Mouse (Mus musculus) left cerebral cortex, adult 2 months (tissue): Measurements from ENCODE around the gene Pfpl. TPM values are rescaled to one million over a fixed set of nuclear protein-coding genes. Genes with fewer than 3 reads are reported as not detected.

ENCODE experiments used
- DNase-seq, 2 experiments: peaks; one replicate each; pipeline ENCODE4 v3.0.0; 2021 to 2022; ENCODE audit warnings: low spot score in 2 of 2, mixed read lengths in 1 of 2; ENCODE audit errors: extremely low spot score in 1 of 2
- H3K27ac ChIP-seq: fragments of 200-600 bp; 2 replicates; pipeline ENCODE4 v1.8.1; 2022
- H3K4me3 ChIP-seq: fragments of 200-600 bp; 2 replicates; pipeline ENCODE4 v1.8.1; 2022
- CTCF ChIP-seq: fragments of 200-600 bp; IDR thresholded peaks from 2 replicates; pipeline ENCODE4 v1.8.1; 2022; ENCODE audit warnings: antibody characterized with exemption, mild to moderate bottlenecking, moderate library complexity
- intact Hi-C: fragments of 180-260 bp; cut with DNase I; formaldehyde crosslinking; loops from one replicate; pipeline ENCODE4 v1.15.1; 2025
- total RNA-seq, 2 experiments: library from RNA; stranded (reverse); gene quantifications; 2 replicates each; pipeline ENCODE4 v1.2.3; 2021

Pfpl gene
- total RNA-seq, 2 experiments from 2014 or later: not detected

DNA sequence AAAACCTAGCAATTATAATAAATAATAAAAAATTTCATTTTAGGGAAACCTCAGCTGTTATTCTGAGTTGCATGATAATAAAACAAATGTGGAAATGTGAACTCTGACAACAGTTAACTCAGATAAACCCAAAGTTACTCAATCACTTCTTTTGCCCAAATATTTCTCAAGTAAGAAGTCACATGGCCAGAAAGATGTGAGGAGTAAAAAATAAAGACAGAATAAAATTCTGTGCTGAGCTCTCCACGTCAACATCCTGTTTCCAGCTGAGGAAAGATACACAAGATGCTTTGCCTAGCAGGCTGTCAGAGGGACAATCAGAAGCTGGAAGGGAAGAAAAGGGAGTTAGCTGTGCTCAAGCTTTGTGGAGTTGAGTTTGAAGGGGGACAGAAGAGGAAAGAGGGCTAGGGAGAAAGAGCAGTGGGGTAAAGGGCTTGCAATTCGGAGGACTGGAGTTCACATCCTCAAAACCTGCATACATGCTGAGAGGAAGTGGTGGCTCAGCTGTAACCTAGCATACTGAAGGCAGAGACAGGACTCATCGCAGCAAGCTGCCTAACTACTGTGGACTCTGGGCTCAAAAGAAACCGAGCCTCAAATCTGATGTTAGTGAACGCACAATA is 12.5 kb downstream of the Pfpl start:
- intact Hi-C loops: no loop called here
- DNase-seq: no peak
- H3K4me3 ChIP-seq: no peak overlapping the region
- no peak overlapping the region for H3K27ac ChIP-seq
- TF ChIP-seq CTCF: no peak

DNA sequence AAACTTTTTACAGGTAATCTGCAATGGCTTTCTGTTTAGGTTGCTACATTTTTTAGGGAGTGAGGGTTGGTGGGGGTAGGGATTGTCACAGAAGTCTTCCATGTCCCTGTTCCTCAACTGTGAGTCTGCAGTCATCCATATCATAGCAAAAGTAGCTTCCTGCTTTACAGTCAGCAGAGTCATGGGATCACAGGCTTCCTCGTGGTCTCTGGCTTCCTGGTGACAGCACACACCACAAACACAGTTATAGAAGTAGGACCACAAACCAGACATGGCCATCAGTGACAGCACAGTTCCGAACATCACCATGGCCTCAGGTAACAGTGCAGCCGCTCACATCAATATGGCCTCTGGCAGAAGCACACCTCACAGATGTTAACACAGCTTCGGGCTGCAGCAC is 14.9 kb downstream of the Pfpl start:
- TF ChIP-seq CTCF: no peak
- H3K27ac ChIP-seq: no peak overlapping the region
- DNase-seq: no peak
- intact Hi-C loops: loop anchor here (1.0 kb wide), 1 partner anchor 18 kb away; the partner anchor contains the start of gene Mpeg1
- H3K4me3 ChIP-seq: no peak overlapping the region

DNA sequence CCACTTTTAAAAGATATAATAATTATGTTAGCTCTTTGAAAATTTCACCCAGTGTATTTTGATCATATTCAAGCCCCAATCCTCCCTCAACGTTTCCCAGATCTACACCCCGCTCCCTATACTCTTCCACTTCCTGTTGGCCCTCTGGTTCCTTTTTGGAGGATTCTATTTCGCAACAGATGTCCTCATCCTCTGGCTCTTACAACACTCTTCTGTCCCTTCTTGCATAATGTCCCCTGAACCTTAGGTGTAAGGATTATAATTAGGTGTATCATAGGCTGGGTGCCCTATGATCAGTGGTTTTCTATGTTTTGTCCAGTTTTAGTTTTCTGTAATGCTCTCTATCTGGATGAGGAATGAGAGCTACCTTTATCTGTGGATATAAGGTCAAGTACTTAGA is 17.3 kb downstream of the Pfpl start:
- no peak for TF ChIP-seq CTCF
- no peak for DNase-seq
- Histone ChIP-seq H3K27ac (no peak overlapping the region), H3K4me3 (no peak overlapping the region)
- intact Hi-C loops: no loop called here

DNA sequence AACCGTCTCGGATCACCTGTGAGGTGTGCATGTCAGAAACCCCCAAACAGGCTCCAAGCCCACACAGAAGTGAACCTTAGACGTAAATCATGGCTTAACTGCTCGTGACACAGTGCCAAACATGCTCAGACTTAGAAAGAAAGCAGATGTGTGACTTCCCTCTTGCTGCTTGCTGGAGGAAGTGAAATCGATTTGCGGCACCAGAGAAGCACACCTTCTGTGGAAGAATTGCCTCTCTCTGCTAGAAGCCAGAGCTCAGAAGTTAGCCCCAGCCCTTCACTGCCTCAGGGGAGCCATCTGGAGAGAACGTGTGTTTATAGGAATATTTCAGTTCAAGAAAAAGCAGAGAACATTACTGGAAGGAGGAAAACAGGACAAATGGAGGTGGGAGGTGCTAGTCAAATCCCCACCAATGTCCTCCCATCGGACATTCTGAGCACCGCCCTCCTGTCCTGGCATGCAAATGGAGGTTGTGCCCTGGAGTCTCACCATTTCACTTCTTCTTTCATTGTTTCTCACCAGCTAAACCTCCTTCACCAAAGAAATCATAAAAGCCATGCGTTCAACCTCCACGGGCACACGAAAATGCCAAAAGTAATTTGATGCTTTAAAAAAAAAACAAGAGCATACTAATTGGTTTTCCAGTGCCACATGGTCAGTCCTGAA is 29.8 kb downstream of the Pfpl start:
- DNase-seq: no peak
- H3K4me3 ChIP-seq: no peak overlapping the region
- no peak for TF ChIP-seq CTCF
- no peak overlapping the region for H3K27ac ChIP-seq
- intact Hi-C loops: no loop called here

DNA sequence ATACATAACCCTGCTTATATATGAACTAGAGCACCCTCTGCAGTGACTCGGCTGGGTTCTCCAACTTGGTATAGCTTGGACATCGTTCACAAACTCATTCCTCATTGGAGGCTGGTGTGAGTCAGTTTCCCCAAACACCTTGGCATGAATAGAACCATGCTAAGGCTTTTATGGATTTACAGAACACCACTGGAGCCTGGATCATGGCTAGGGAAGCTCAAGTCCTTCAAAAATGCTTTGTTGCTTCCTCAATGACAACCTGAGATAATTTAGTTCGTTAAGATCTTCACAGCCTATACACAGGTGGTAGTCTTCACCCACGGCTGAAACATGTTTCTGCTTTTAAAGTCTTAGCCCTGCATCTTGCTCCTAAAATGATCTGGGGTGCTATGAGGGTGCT is 31.8 kb downstream of the Pfpl start:
- TF ChIP-seq CTCF: no peak
- Histone ChIP-seq H3K4me3 (no peak overlapping the region), H3K27ac (no peak overlapping the region)
- DNase-seq: no peak
- intact Hi-C loops: no loop called here

DNA sequence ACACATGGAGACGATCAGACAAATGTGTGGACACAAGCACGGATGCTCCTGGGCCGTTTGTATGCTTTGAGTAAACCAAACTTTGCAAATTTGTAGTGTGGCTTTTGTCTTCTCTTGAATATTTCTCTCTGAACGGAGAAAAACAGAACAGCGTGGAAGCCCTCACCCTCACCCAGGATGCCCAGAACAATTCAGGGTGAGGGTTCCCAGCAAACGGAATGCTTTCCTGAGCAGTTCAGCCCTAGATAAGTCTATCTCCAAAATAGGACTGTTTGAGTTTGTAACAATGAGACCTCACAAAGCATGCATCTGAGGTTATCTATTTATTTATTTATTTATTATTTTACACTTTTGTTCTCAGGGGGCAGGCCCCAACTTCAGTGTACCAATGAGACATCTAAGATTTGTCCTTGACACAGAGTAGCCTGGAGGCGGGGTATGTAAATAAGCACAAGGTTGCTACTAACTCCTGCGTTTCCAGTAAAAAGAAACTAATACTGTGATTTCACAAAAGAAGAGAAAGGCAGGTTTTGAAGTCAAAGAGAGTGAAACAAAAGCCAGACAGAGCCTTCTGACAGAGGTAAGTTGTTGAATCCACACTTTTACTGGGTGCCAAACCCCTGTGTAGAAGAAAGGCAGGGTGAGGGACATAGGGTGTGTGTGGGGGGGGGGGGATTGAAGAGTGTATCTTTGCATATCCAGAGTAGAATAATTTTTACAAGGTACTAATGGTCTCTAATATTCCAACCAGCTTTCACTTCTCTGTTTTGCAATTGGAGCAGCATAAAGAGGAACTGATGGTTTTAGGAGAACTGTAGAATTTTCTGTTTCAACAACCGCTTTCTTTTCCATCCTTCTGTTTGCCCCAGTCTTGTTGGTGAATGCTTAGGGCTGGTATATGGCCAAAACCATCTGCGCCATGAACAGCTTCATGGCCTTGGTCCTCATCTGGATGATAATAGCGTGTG is 32.9 kb downstream of the Pfpl start, which contains the start of gene Mpeg1:
Gene Mpeg1, plus strand, starts transcription at position 498 of the 968 bp plus-strand sequence.
- intact Hi-C loops: loop anchor here (1.0 kb wide), 1 partner anchor 18 kb away; no protein-coding TSS in a partner anchor
- TF ChIP-seq CTCF: no peak
- DNase-seq: no peak
- H3K27ac ChIP-seq: no peak within 1 kb of the TSS
- H3K4me3 ChIP-seq: no peak within 1 kb of the TSS

DNA sequence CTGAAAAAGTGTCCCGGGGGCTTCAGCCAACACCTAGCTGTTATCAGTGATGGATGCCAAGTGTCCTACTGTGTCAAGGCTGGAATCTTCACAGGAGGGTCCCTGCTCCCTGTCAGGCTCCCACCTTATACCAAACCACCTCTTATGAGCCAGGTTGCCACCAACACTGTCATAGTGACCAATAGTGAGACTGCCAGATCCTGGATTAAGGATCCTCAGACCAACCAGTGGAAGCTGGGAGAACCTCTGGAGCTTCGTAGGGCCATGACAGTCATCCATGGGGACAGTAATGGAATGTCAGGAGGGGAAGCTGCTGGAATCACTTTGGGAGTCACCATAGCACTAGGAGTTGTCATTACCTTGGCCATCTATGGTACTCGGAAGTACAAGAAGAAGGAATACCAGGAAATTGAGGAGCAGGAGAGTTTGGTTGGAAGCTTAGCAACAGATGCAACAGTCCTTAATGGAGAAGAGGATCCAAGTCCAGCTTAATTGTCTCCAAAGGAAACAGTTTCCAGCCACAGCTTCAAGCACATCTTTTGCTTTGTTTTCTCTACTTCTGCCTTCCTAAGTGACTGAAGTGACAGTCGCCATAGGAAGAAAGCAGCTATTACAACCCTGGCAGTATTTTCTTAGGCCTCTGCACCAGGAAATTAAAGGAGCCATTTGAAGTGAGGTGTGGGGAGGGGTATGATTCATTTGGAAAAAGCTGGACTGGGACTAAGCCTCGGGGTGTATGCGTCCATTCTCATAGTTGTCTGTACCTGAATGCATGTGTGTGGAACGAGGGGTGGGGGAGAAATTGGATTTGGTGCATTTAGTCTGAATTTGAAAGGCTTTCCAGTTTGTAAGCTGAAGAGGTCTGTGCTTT is 35.4 kb downstream of the Pfpl start:
- DNase-seq: peak in 1 of 2 experiments; percentile 8
- no peak overlapping the region for H3K4me3 ChIP-seq
- intact Hi-C loops: no loop called here
- no peak for TF ChIP-seq CTCF
- H3K27ac ChIP-seq: peak overlapping the region; percentile 1; the same call in 1 of the 2 replicates

DNA sequence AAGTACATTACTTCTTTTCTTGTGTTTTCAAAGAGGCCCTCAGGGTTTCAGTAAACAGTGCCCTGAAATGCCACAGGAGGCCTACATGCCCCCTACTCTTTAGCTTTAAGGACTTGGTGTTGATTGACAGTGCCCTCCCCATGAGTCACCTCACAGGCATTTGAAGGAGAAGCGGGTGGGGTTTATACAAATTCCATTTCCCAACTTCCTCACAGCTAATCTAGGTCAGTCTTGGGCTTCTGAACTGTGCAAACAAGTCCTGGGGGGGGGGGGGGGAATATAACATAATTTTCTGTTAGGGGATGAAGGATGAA is 36.0 kb downstream of the Pfpl start:
- no peak for DNase-seq
- Histone ChIP-seq H3K4me3 (no peak overlapping the region), H3K27ac (no peak overlapping the region; the same call in 1 of the 2 replicates)
- intact Hi-C loops: no loop called here
- TF ChIP-seq CTCF: no peak

DNA sequence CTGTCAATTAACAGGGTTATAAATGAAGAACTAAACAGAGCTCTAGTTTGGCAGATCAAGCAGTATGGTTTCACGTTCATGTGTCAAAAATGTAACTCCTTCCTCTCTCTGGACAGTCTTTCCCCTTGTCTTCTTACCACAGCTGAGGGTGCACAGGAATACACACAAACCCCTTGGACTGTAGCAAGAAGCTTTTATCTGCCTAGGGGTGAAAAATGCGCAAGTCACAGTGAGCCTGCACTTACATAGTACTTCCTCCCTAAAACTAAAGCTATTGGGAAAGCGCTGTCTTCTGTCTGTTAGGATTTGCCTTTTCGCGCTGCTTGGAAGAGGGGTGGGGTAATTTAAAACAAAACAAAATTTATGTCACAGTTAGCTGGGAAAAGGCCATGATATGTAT is 36.4 kb downstream of the Pfpl start:
- no peak for TF ChIP-seq CTCF
- H3K27ac ChIP-seq: no peak overlapping the region
- H3K4me3 ChIP-seq: no peak overlapping the region
- intact Hi-C loops: no loop called here
- no peak for DNase-seq

DNA sequence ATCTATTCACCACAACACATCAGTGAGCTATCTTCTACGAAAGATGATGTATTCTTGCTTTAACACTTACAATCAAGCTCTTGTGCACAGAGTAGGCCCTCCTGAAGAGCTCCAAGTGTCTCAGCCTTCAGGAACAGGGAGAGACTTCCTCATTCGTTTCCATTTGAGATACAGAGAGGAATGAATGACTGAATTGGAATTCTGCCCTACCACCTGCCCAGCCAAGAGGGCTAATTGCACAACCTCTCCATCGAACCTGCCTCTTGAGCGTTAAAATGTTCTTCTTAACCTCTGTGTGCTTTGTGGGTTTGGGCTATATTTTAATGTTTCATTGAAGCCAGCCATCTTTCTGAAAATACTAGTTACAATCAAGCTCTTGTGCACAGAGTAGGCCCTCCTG is 37.0 kb downstream of the Pfpl start:
- DNase-seq: no peak
- H3K27ac ChIP-seq: no peak overlapping the region
- H3K4me3 ChIP-seq: no peak overlapping the region
- TF ChIP-seq CTCF: no peak
- intact Hi-C loops: loop anchor here (5.0 kb wide), 1 partner anchor 38 kb away; the partner anchor contains the start of gene Dtx4

DNA sequence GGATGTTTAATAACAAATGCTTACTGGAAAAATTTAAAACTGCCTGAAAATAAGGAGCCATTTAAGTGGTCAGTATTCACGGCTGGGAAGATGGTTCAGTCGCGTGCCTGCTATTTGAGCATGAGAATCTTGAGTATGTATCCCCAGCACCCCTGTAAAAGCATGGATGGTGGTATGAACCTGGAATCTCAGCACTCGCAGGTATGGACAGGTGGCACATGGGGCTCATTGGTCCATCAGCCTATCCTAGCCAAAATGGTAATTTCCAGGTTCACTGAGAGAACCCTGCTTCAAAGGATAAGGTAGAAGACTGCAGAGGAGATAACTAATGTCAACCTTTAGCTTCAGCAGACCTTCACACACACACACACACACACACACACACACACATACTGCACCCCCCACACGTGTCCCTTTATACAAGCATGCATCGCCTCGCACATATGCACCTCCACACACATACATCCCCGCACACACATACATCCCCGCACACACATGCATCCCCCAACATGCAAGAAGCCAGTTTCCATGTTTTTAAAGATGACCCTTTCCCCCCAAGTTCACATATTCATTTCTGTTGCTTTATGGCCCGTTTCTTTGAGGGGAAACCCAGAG is 37.9 kb downstream of the Pfpl start:
- no peak overlapping the region for H3K27ac ChIP-seq
- intact Hi-C loops: loop anchor here (2.0 to 5.0 kb wide), 2 partner anchors 37 to 127 kb away; partner anchors contain the start of gene Dtx4
- TF ChIP-seq CTCF: no peak
- peak in 1 of 2 experiments; percentile 4 for DNase-seq
- no peak overlapping the region for H3K4me3 ChIP-seq
